Mouse (Mus musculus) G1E (cell line): Measurements from ENCODE around the gene Tmem94.

ENCODE experiments used
- CTCF ChIP-seq: IDR thresholded peaks from 2 replicates; pipeline ENCODE4 v1.5.1; 2012; ENCODE audit warnings: low read depth, low read length, inconsistent platforms, mixed read lengths
- GATA2 ChIP-seq: IDR thresholded peaks from 2 replicates; pipeline ENCODE4 v1.6.1; 2012; ENCODE audit warnings: low read depth, low read length, inconsistent platforms, borderline replicate concordance
- POLR2AphosphoS5 ChIP-seq: IDR thresholded peaks from 2 replicates; pipeline ENCODE4 v1.6.1; 2012; ENCODE audit warnings: low read depth, low read length, inconsistent platforms; ENCODE audit not compliant: insufficient replicate concordance
- TAL1 ChIP-seq: conservative IDR thresholded peaks from 2 replicates; pipeline ENCODE4 v1.6.1; 2012; ENCODE audit warnings: low read depth, low read length, inconsistent platforms, mixed read lengths

DNA sequence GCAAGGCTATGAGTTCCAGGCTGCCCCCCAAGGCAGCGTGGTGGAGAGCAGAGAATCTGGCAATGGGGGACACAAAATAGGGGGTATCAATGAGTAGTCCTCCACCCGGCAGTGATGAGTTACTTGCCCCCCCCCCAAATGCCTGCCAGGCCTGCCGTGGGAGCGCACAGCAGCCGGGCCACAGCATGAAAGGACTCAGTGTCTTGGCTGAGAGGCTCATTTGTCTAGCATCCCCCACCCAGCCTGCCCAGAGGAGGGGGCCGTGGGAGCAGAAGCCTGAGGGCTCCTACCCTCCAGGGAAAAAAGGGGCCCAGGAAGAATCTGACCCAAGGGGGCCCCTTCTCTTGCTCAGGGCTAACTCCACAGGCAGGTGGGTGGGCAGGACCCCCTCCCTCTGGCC lies 42.1 kb downstream of the Tmem94 start:
- no peak for TF ChIP-seq GATA2
- no peak for TF ChIP-seq CTCF
- TF ChIP-seq POLR2AphosphoS5, result no peak
- TF ChIP-seq TAL1, result no peak
